ENCODE assay signal across 18 mouse cellular contexts in the genomic region with DNA sequence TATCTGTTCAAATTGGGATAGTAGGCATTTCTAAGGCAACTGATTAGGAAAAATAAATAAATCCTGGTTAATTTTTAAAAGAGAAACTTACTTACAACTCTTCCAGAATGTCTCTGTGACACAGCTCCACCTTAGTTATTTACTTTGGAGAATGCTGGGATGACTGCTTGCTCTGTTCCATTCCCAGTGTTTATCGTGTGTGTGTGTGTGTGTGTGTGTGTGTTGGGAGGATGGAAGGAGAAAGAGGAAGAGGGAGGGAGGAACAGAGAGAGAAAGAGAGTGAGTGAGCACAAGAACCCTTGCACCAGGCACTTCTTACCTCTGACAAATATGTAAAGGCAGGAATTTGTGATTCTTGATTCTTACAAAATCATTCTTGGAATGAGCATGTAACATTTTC.
DNase-seq lines count a peak whose midpoint lies in the region; ATAC-seq and TF ChIP-seq lines count a peak whose summit lies in the region.
"Had no signal": no experiment of that assay in that cellular context is flagged by ENCODE, and none has a peak within 500 bp of the region (broad histone marks: within the 10 kb centered on the region; RNA-seq: fewer than 3 reads in every experiment).

No protein-coding gene starts in this region.

- intact Hi-C loops in gastrocnemius, adult 2 months (cut with DNase I): no loop called here

- ATAC-seq in granulocyte monocyte progenitor cell, adult 5-6 weeks (replicated peaks; ENCODE audit: poor library complexity, severe bottlenecking): peak; percentile 48; the same call in 1 of the 2 replicates
- ATAC-seq in forebrain, postnatal 0 days: no peak
- ATAC-seq: forebrain, embryonic 13.5 days had no signal

- WGBS in macrophage (ENCODE audit: missing documents): 0% methylated on average over 1 of the region's 1 CpGs
- WGBS in cerebellum, adult 2 months: 78% methylated on average over 1 of the region's 1 CpGs
- WGBS in forebrain, postnatal 0 days: 64% methylated on average over 1 of the region's 1 CpGs

- no peaks in the 10 kb centered on the region for H3K9me3 ChIP-seq in forebrain, postnatal 0 days (ENCODE audit: low read length)
- H3K9me3 ChIP-seq: embryonic facial prominence, embryonic 10.5 days; forebrain, embryonic 13.5 days; heart, embryonic 15.5 days; hindbrain, embryonic 10.5 days; limb, embryonic 13.5 days; megakaryocyte, embryonic 14.5 days; neural tube, embryonic 12.5 days had no signal

- no peaks in the 10 kb centered on the region for H3K79me2 ChIP-seq in macrophage (ENCODE audit: inconsistent target)

- H3K4me2 ChIP-seq in forebrain, postnatal 0 days (ENCODE audit: low read depth): no peak overlapping the region
- H3K4me2 ChIP-seq: forebrain, embryonic 13.5 days; heart, embryonic 15.5 days; limb, embryonic 13.5 days; neural tube, embryonic 12.5 days had no signal

- H3K9ac ChIP-seq in forebrain, postnatal 0 days: no peak overlapping the region
- H3K9ac ChIP-seq: forebrain, embryonic 13.5 days; heart, embryonic 15.5 days; limb, embryonic 13.5 days; neural tube, embryonic 12.5 days had no signal

- no peaks in the 10 kb centered on the region for H3K27me3 ChIP-seq in cerebellum, adult 2 months (ENCODE audit: control insufficient read depth, insufficient read depth, low read length)
- no peaks in the 10 kb centered on the region for H3K27me3 ChIP-seq in forebrain, postnatal 0 days (ENCODE audit: insufficient read depth, low read length)
- H3K27me3 ChIP-seq: forebrain, embryonic 13.5 days; heart, embryonic 15.5 days; limb, embryonic 13.5 days; megakaryocyte, embryonic 14.5 days; neural tube, embryonic 12.5 days had no signal

- peak overlapping the region; percentile 57 for H3K4me3 ChIP-seq in gastrocnemius, adult 2 months
- no peak overlapping the region; the same call in 1 of the 2 replicates for H3K4me3 ChIP-seq in layer of hippocampus, adult 2 months
- peak overlapping the region; percentile 35 for H3K4me3 ChIP-seq in macrophage (ENCODE audit: inconsistent target)
- no peak overlapping the region for H3K4me3 ChIP-seq in cerebellum, adult 2 months (replicated peaks; ENCODE audit: insufficient read depth, low read depth, low read length)
- H3K4me3 ChIP-seq in forebrain, postnatal 0 days (ENCODE audit: low read depth, low read length): no peak overlapping the region
- H3K4me3 ChIP-seq: embryonic facial prominence, embryonic 10.5 days; forebrain, embryonic 13.5 days; heart, embryonic 15.5 days; hindbrain, embryonic 10.5 days; limb, embryonic 13.5 days; megakaryocyte, embryonic 14.5 days; neural tube, embryonic 12.5 days had no signal

- H3K4me1 ChIP-seq in cerebellum, adult 2 months (ENCODE audit: control insufficient read depth, insufficient read depth, low read length): 0 out of 2 replicates have a peak, but pooled peaks cover 3% of the 10 kb centered on the region
- no peaks in the 10 kb centered on the region for H3K4me1 ChIP-seq in forebrain, postnatal 0 days (ENCODE audit: insufficient read depth)
- H3K4me1 ChIP-seq: forebrain, embryonic 13.5 days; hindbrain, embryonic 10.5 days; megakaryocyte, embryonic 14.5 days; neural tube, embryonic 12.5 days had no signal

- DNase-seq in gastrocnemius, adult 2 months: no peak
- DNase-seq in gastrocnemius, adult 18-20 months (ENCODE audit: low spot score): no peak
- DNase-seq in layer of hippocampus, adult 2 months (ENCODE audit: low spot score in 2 of 2): no peak
- DNase-seq in layer of hippocampus, postnatal 36 days: no peak
- no peak for DNase-seq in cerebellum, adult 2 months
- no peak for DNase-seq in forebrain, postnatal 0 days
- DNase-seq: adrenal gland, adult 2 months; cerebellum, postnatal 25 days; thymus, postnatal 25 days had no signal

- no peak for TF ChIP-seq CTCF in gastrocnemius, adult 2 months (IDR thresholded peaks at IDR 0.05)
- TF ChIP-seq CTCF in layer of hippocampus, adult 2 months (conservative IDR thresholded peaks at IDR 0.05): no peak
- no peak for TF ChIP-seq CTCF in cerebellum, adult 2 months (IDR thresholded peaks at IDR 0.05; ENCODE audit: borderline replicate concordance, insufficient read depth, low read depth, low read length)
- TF ChIP-seq CTCF in forebrain, postnatal 0 days (IDR thresholded peaks at IDR 0.05; ENCODE audit: low read depth): no peak

- H3K36me3 ChIP-seq in macrophage (ENCODE audit: inconsistent target): no peaks in the 10 kb centered on the region
- H3K36me3 ChIP-seq in forebrain, postnatal 0 days (ENCODE audit: insufficient read depth): no peaks in the 10 kb centered on the region
- H3K36me3 ChIP-seq: embryonic facial prominence, embryonic 10.5 days; heart, embryonic 15.5 days; hindbrain, embryonic 10.5 days; limb, embryonic 13.5 days; neural tube, embryonic 12.5 days had no signal

- no peak for TF ChIP-seq POLR2A in cerebellum, adult 2 months (IDR thresholded peaks at IDR 0.05; ENCODE audit: borderline replicate concordance, insufficient read depth, low read length)

- peak overlapping the region; percentile 24 for H3K27ac ChIP-seq in gastrocnemius, adult 2 months
- peak overlapping the region; percentile 46; the same call in 1 of the 2 replicates for H3K27ac ChIP-seq in layer of hippocampus, adult 2 months
- H3K27ac ChIP-seq in macrophage: no peak overlapping the region
- no peak overlapping the region for H3K27ac ChIP-seq in cerebellum, adult 2 months (ENCODE audit: insufficient read depth, low read length)
- H3K27ac ChIP-seq in forebrain, postnatal 0 days (ENCODE audit: low read depth, low read length): no peak overlapping the region
- H3K27ac ChIP-seq: embryonic facial prominence, embryonic 10.5 days; forebrain, embryonic 13.5 days; heart, embryonic 15.5 days; hindbrain, embryonic 10.5 days; limb, embryonic 13.5 days; neural tube, embryonic 12.5 days had no signal

Comparison
In these comparisons a context has a peak if more than half of its experiments do, and no peak if none do; other contexts are left out.
1. H3K27ac ChIP-seq: peak in gastrocnemius, adult 2 months (single experiment) and layer of hippocampus, adult 2 months (single experiment); none in macrophage (single experiment), cerebellum, adult 2 months (single experiment) and forebrain, postnatal 0 days (single experiment).
2. H3K4me3 ChIP-seq: peak in gastrocnemius, adult 2 months (single experiment) and macrophage (single experiment); none in layer of hippocampus, adult 2 months (single experiment), cerebellum, adult 2 months (single experiment) and forebrain, postnatal 0 days (single experiment).